Mouse (Mus musculus) E14TG2a.4 (cell line): ENCODE measurements around the gene Ehd1.

Source experiments
- CTCF ChIP-seq: conservative IDR thresholded peaks from 2 replicates; pipeline ENCODE4 v1.5.1; 2014; ENCODE audit warnings: low read length
- POU5F1 ChIP-seq: IDR thresholded peaks from 2 replicates; pipeline ENCODE4 v1.6.1; 2014; ENCODE audit warnings: low read length, borderline replicate concordance

- no peak for TF ChIP-seq CTCF
- TF ChIP-seq POU5F1 = no peak
Observed at GRCm38 (mm10) chr19:6299003-6299402, 22.5 kb downstream of the Ehd1 start.
